Mouse (Mus musculus) left cerebral cortex, adult 2 months (tissue): ENCODE measurements around the gene Gm49405. TPM values are rescaled to one million over a fixed set of nuclear protein-coding genes. Genes with fewer than 3 reads are reported as not detected.

ENCODE experiments used
- DNase-seq, 2 experiments: peaks; one replicate each; pipeline ENCODE4 v3.0.0; 2021 to 2022; ENCODE audit warnings: low spot score in 2 of 2, mixed read lengths in 1 of 2; ENCODE audit errors: extremely low spot score in 1 of 2
- H3K27ac ChIP-seq: fragments of 200-600 bp; 2 replicates; pipeline ENCODE4 v1.8.1; 2022
- H3K4me3 ChIP-seq: fragments of 200-600 bp; 2 replicates; pipeline ENCODE4 v1.8.1; 2022
- CTCF ChIP-seq: fragments of 200-600 bp; IDR thresholded peaks from 2 replicates; pipeline ENCODE4 v1.8.1; 2022; ENCODE audit warnings: antibody characterized with exemption, mild to moderate bottlenecking, moderate library complexity
- intact Hi-C: fragments of 180-260 bp; cut with DNase I; formaldehyde crosslinking; loops from one replicate; pipeline ENCODE4 v1.15.1; 2025
- total RNA-seq, 2 experiments: library from RNA; stranded (reverse); gene quantifications; 2 replicates each; pipeline ENCODE4 v1.2.3; 2021

The Gm49405 gene
- total RNA-seq, 2 experiments from 2014 or later: 1.8 TPM

DNA sequence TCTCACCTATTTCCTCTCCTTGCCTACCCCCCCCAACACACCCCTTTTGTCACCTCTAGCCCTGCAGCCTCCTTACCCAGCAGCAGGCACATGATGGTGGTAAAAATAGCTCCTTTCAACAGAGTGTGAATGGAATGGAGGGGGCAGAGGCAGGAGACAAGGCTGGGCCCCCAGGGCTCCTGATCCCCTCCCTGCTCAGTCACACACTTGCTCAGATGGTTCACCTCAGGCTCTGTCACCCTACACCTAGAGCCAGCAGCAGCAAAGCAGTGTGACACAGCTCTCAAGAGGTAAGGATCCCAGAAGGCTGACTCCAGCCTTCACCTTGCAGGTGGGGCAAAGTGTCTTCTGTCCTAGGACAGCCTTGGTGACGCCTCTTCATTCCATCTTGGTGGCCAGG, 2.7 kb downstream of the Gm49405 start, which contains the start of gene Doc2g:
Gene Doc2g, plus strand, starts transcription at position 202 of the 400 bp plus-strand sequence.
- Histone ChIP-seq H3K27ac (no peak within 1 kb of the TSS), H3K4me3 (no peak within 1 kb of the TSS)
- no peak for TF ChIP-seq CTCF
- intact Hi-C loops: no loop called here
- no peak for DNase-seq

DNA sequence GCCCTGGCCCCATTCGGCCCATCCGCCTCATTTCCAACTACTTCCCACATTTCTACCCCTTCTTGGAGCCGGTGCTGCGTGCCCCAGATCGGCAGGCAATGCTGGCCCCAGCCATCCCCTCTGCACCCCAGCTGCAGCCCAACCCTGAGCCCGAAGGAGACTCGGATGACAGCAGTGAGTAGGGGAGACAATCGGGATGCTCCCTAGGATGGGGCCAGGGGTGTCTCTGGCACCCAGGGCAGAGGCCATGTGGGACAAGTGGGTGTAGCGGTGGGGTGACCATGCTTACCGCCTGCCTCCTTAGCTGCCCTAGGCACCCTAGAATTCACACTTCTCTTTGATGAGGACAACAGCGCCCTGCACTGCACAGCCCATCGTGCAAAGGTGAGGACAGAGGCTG, 3.2 kb downstream of the Gm49405 start:
- no peak for DNase-seq
- no peak for TF ChIP-seq CTCF
- Histone ChIP-seq H3K4me3 (no peak overlapping the region), H3K27ac (no peak overlapping the region)
- intact Hi-C loops: no loop called here

DNA sequence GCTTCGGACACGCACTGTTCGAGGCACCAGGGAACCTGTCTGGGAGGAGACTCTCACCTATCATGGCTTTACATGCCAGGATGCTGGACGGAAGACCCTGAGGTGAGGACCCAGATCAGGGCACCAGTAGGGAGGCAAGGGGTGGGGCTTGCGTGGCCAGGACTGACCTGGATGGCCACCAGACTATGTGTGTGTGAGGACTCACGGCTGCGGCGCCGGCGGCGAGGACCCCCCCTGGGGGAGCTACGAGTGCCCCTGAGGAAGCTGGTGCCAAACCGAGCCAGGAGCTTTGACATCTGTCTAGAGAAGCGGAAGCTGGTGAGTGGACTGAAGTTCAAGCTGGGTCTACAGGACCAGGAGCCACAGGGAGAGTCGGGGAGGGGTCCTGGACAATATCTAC, 3.9 kb downstream of the Gm49405 start:
- intact Hi-C loops: no loop called here
- no peak for DNase-seq
- TF ChIP-seq CTCF: no peak
- no peak overlapping the region for H3K4me3 ChIP-seq
- no peak overlapping the region for H3K27ac ChIP-seq

DNA sequence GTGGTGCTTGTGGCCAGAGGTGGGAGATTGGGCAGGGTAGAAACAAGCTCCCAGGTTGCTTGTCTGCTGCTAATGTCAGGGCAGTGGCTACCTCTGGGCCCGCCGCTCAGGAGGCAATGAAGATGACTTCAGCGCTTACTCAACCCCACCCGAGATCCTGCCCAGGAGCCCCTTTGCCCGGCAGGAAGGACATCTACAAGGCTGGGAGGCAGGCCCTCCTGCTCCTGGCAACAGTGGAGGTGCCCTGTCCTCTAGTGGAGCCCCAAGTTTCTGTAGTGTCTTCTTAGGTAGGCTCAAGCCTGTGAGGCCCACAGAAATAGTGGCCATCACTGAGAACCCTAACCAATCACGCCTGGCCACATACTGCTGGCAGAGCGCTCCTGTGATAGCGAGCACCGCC, 4.7 kb downstream of the Gm49405 start:
- TF ChIP-seq CTCF: no peak
- DNase-seq: no peak
- intact Hi-C loops: no loop called here
- Histone ChIP-seq H3K4me3 (no peak overlapping the region), H3K27ac (no peak overlapping the region)

- H3K4me3 ChIP-seq: no peak overlapping the region
- no peak for DNase-seq
- TF ChIP-seq CTCF: no peak
- intact Hi-C loops: no loop called here
- H3K27ac ChIP-seq: no peak overlapping the region
These were observed 5.5 kb downstream of the Gm49405 start for GRCm38 (mm10) chr19:4005971-4006370.

GRCm38 (mm10) chr19:4011086-4011485, 10.7 kb downstream of the Gm49405 start:
- no peak for TF ChIP-seq CTCF
- intact Hi-C loops: no loop called here
- no peak overlapping the region for H3K27ac ChIP-seq
- H3K4me3 ChIP-seq: no peak overlapping the region; the same call in 1 of the 2 replicates
- DNase-seq: no peak

DNA sequence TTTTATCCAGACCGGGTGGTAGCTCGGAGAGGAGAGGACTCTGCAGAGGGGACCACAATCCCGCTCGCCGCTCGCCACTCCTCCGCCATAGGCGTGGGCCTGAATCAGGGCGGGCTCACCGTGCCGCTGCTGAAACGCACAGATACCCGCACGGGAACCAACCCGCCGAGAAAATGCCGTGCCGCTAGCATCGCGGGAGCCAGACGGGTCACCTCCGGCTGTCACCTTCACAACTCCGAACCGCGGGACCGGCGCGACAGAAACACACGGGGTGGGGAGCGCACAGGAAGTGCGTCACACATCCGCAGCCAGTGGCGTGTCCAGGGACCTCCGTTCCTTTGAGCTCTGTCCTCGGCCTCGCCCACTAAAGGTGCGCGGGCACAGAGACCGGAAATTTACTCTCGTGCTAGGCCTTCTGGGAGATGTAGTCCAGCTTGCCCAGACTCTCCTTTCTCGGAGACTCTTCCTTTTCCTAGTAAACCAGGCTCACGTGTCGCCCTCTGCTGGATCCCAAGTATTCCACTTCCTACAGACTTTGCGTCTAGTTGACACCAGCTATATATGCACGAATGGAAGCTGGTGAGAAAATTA, 12.1 kb downstream of the Gm49405 start, which contains the start of gene Ndufv1:
Gene Ndufv1, minus strand, starts transcription at position 375 of the 591 bp plus-strand sequence.
- Histone ChIP-seq H3K4me3 (peak within 1 kb of the TSS; percentile 61), H3K27ac (peak within 1 kb of the TSS; percentile 77)
- intact Hi-C loops: loop anchor here (1.0 to 2.0 kb wide), 2 partner anchors 12 to 66 kb away; partner anchors contain the start of genes Gm49405 and Nudt8
- TF ChIP-seq CTCF: peak; percentile 84
- peak; percentile 94 to 97 for DNase-seq

DNA sequence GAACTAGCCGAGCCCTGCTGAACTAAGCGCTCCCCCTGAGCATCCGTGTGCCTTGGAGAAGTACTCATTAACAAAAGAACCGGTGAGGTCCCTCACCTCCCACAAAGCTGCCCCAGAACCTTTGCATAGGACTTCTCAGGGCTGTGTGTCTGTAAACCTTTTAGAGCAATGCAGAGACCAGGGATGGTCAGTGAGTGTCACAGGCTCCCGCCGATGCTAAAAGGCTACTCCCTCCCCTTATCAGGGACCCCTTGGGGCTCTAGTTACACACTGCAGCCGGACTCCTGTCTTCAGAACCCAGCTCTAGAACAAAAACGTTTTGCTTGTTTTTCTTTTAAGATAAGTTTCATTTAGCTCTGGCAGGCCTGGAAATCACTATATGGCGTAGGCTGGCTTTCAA, 12.6 kb downstream of the Gm49405 start:
- TF ChIP-seq CTCF: no peak
- intact Hi-C loops: loop anchor here (2.0 kb wide), 1 partner anchor 66 kb away; no protein-coding TSS in a partner anchor
- H3K4me3 ChIP-seq: peak overlapping the region; percentile 23; the same call in 1 of the 2 replicates
- H3K27ac ChIP-seq: no peak overlapping the region
- no peak for DNase-seq

DNA sequence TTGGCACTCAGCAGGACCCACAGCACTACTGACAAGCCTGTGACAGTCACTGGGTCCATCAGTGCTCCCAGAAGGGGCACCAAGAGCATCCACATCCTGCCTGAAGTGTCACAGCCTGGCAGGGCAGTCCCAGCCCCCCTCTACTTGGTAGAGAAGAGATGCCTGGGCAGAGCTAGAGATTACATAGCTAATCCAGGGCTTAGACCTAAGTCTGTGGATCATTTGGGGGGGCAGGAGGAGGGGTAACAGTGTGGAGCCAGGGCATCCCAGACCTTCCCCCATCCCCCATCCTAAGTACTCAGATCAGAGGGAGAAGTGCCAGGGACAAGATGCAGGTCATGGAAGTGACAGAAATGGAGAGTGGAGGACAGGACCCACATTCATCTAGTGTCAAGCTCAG, 14.4 kb downstream of the Gm49405 start:
- Histone ChIP-seq H3K4me3 (no peak overlapping the region), H3K27ac (no peak overlapping the region)
- intact Hi-C loops: loop anchor here (5.0 kb wide), 2 partner anchors 122 to 212 kb away; partner anchors contain the start of gene Gpr152
- no peak for TF ChIP-seq CTCF
- no peak for DNase-seq

GRCm38 (mm10) chr19:4015635-4016034, 15.2 kb downstream of the Gm49405 start:
- intact Hi-C loops: loop anchor here (5.0 kb wide), 2 partner anchors 122 to 212 kb away; partner anchors contain the start of gene Gpr152
- no peak for TF ChIP-seq CTCF
- no peak for DNase-seq
- Histone ChIP-seq H3K4me3 (no peak overlapping the region), H3K27ac (no peak overlapping the region)

GRCm38 (mm10) chr19:4017921-4018587, 17.6 kb downstream of the Gm49405 start:
- no peak for TF ChIP-seq CTCF
- Histone ChIP-seq H3K4me3 (no peak overlapping the region), H3K27ac (no peak overlapping the region)
- intact Hi-C loops: loop anchor here (5.0 kb wide), 2 partner anchors 119 to 209 kb away; partner anchors contain the start of gene Gpr152
- DNase-seq: no peak
